Mouse (Mus musculus): ENCODE data around the gene Psmb6.
A peak's percentile ranks its signal among the peaks of the same experiment; 100 is the strongest.

The Psmb6 gene

DNA sequence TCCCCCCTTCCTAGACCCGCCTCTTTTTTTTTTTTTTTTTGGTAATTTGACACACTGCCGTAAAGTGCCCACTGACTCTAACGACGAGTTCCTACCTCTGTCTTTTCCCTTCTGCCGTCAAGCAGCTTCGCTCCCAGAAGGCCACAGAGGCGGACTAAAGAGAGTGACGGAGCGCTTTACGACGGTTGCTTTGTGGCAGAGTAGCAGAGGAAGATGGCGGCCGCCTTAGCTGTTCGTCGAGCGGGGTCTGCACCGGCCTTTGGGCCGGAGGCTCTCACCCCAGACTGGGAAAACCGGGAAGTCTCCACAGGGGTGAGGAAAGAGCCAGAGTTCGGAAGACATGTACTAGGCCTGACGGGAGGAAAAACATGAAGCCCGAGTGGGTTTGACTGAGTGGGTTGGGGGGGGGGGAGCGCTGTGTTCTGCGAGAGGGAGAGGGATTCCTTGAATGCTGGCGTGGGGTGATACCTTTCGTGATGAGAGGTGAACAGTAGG lies at the start of gene Psmb6:
Psmb6 (plus strand) TSS at position 184 of the 495 bp plus-strand sequence.
- DNase-seq (ENCODE audit: low read depth, low spot score), result peak; percentile 96

DNA sequence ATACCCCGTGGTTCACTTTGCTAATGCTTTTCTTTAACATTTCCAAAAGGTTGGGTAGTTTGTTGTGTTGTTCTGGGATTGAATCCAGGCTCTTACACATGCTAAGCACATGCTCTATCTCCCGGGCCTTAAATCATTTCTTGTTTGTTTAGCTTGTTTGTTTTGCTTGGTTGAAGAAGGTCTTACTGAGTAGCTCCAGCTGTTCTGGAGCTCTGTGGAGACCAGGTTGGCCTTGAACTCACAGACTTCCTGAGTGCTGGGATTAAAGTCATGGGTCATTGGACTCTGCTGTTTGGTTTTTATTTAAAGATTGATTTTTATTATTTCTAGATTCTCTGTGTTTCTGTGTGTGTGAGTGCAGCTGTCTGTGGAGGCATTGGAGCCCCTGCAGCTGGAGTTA lies 39.7 kb upstream of the Psmb6 start:
- DNase-seq (ENCODE audit: low read depth, low spot score), result no peak

DNA sequence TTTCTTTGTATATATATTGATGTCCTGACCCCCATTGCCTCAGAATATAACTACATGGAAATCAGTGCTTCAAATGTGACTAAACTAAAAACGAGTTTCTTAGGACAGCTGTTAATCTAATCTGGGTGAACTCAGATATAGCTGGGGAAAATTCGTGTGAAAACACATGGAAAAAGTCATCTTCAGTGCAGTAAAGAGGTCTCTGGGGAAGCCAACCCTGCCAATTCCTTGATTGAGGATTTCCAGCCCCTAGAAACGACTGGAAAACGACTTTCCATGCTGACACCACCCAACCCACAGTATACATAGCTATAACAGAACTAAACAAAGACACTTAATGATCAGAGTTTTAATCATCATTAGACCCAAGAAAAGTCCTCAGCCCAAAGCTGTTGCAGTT lies 37.4 kb upstream of the Psmb6 start:
- no peak for DNase-seq (ENCODE audit: low read depth, low spot score)

DNA sequence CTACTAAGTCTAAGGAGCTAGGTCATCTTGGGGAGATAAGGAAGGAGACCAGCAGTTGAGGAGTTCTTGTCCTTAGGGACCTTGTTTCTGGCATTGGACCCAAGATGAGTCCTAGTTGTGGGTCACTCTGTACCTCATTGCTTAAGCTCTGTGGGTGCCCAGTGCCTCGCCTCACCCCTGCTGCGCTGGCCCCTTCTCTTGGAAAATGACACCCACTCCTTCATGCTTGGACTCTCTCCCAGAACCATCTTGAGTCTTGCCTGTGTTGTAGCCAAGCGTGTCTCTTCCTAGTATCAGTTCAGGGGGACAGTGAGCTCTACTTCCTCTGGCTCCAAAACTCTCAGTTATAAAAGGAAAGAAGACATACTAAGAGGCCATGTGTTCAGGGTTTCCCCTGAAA lies 36.0 kb upstream of the Psmb6 start:
- no peak for DNase-seq (ENCODE audit: low read depth, low spot score)

DNA sequence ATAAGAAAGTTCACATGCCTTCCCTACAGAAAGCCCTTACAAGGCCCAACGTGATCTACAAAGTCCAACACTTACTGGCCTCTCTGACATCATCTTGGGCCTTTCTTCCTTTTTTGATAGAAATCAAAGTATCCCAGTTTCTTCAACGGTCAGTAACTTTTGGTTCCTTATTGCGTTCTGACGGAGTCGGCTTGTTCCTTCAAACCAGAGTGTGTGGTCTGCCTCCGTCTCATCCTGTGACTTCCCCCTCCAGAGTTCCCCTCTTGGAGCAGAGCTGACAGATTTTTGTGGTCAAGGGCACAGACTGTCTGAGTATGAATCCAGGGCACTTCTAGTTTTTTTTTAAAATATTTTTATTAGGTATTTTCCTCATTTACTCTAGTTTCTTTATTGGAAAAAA lies 35.5 kb upstream of the Psmb6 start:
- no peak for DNase-seq (ENCODE audit: low read depth, low spot score)

DNA sequence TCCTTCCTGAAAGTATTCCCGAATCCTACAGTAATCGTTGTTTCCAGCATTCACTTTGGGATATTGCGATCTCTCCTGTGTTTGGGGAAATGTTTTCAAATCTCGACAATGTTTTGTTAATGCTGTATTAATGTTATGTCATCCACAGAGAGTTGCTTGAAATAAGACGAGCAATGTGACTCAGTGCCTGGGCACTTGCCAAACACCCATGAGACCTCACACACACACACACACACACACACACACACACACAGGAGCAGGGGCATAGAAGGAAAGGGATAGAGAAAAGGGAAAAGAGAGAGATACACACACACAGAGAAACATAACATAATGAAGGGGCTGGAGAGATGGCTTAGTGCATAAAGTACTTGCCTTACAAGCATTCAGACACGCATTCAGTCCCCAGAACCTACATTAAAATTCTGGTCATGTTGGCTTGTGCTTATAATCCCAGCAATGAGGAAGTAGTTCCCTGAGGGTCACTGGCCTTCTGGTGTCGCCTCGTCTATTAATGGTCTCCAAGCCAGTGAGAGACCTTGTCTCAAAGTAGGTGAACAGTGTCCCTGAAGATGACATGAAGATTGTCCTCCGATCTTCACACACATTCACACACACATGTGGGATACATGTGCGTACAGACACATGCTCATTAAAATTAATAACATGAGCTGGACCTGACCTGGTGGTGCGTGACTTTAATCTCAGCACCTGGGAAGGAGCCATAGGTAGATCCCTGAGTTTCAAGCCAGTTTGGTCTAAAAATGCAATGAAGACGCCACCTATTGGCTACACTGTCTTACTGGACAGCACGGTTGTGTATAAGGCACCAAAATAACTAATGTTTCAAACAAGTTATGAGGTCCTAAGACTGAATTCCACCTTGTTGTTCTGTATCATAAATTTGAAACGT lies 25.3 kb upstream of the Psmb6 start:
- peak; percentile 36 for DNase-seq (ENCODE audit: low read depth, low spot score)

DNA sequence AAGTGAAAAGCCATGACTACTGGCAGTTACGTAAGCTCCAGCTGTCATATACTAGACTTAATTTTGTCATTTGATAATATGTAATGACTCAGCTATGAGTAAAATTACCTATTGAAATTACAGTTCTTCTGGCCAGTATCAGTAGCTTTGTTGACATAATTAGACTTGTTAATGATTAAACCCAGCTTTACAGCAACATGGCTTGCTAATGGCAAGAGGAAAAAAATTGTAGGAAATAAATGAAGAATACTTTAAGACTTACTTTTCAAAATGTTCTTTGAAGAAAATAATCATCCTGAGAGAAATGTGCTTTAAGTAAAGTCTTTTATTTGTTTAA lies 24.7 kb upstream of the Psmb6 start:
- DNase-seq (ENCODE audit: low read depth, low spot score), result no peak

DNA sequence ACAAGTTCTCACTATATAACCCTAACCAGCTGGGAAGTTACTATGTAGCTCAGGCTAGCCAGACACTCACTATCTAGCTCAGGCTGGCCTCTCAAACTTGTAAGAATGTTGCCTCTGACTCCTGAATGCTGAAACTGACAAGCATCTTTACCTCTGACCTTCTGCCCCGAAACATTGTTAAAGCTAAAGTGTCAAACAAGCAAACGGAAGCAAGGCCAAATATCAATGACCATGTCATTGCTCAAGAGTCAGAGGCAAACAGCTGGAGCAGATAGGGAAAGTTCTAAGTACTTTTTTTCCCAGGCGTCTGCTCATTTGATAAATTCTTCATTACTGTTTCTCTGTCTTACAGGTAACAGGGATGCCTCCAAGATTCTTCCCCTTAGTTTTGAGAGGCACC lies 23.1 kb upstream of the Psmb6 start:
- no peak for DNase-seq (ENCODE audit: low read depth, low spot score)

DNA sequence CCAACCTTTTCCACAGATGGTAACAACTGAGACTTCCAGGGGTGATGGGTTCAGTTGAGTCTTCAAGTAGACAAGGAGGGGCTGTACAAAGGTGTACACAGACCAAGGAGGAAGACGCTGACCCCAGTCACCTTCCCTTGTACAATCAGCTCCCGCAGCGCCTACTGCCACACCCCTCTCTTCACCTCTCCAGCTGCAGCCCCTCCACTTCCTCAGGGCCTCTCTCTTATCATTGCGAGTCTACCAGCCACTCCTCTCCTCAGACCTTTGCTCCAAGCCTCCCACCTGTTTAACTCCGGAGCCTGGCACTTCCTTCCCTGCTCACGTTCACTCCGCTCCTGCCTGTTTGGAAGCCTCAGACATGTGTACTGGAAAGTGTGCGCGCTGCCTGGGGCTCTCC lies 20.2 kb upstream of the Psmb6 start, which contains the start of gene Tm4sf5:
Tm4sf5 (plus strand) TSS at position 275 of the 400 bp plus-strand sequence.
- no peak for DNase-seq (ENCODE audit: low read depth, low spot score)

DNA sequence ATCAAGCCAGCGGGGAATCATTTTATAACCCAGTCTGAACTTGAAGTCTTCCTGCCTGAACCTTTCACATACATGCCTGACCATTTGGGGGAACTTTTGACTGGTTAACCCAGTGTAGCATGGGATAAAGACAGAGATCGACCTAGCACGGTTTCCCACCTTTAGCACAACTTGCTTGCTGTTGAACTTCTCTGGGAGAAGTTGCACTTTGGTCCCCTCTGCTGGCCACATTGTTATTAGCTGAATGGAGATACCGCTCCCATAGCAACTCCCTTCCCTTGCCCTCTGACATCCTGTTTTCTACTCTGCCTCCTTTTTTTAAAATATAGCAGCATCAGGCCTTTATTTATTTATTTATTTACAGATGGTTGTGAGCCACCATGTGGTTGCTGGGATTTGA lies 18.8 kb upstream of the Psmb6 start:
- DNase-seq (ENCODE audit: low read depth, low spot score), result peak; percentile 82

DNA sequence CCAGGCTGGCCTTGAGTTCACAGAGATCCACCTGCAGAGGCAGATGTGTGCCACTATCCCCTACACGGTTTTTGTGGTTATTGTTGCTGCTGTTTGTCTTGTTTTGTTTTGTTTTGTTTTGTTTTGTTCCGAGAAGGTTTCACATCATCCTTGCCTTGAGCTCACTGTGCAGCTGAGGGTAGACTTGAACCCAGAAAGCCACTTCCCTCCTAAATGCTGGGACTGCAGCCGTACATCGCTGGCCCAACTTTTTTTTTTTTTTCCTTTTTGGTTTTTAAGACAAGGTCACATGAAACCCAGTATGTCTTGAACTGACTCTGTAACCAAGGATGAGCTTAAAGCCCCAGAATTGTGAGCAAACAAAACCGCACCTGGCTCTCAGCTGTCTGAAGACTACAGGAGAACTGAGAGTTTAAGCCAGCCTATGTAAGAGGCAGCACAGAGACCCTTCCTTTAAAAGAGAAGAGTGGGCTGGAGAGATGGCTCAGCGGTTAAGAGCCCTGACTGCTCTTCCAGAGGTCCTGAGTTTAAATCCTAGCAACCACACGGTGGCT lies 18.1 kb upstream of the Psmb6 start:
- DNase-seq (ENCODE audit: low read depth, low spot score), result peak; percentile 74

DNA sequence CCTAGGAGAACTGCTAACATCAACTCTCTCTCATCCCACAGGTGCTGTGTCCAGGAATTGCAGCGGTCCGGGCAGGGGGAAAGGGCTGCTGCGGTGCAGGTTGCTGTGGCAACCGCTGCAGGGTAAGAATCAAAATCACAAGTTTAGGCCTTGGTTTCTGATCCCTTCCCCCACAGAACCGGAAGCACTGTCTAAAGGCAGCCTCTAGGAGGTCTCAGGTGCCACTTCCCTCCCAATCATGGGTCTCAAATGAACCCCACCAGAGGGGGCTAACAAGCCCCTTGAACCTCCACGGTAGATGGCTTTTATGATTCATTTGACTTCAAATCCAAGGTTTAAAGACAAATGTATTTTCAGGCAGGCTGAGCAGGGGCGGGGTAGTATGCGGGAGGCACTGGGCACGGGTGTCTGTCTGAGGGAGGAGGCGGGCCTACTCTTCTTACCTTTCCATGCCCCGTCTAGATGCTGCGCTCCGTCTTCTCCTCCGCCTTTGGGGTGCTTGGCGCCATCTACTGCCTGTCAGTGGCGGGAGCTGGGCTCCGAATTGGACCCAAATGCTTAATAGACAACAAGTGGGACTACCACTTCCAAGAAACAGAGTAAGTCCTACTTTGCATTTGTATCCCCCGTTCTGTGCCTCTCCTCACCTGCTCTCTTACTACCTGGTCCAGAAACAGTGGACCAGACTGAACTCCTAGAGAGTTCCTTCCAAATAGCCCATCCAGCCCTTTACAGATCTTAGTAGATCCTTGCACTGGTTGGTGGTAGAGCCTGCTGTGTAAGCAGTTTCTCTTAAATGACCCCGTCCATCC lies 15.2 kb upstream of the Psmb6 start:
- peak; percentile 64 for DNase-seq (ENCODE audit: low read depth, low spot score)

DNA sequence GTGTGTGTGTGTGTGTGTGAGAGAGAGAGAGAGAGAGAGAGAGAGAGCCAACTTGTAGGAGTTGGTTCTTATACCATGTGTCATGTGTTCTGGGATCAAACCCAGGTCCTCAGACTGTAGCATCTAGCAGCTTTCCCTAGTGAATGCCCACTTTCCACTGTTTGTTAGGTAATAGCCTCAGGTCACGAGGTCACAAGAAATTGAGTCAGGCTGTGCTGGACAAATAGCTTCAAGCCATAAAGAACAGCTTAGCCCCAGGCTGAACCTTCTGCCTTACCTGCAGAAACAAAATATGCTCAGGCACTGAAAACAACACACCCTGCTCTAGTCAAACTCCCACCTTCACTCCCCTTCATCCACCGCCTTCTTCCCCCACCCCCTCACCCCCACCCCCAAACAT lies 13.9 kb upstream of the Psmb6 start:
- no peak for DNase-seq (ENCODE audit: low read depth, low spot score)

DNA sequence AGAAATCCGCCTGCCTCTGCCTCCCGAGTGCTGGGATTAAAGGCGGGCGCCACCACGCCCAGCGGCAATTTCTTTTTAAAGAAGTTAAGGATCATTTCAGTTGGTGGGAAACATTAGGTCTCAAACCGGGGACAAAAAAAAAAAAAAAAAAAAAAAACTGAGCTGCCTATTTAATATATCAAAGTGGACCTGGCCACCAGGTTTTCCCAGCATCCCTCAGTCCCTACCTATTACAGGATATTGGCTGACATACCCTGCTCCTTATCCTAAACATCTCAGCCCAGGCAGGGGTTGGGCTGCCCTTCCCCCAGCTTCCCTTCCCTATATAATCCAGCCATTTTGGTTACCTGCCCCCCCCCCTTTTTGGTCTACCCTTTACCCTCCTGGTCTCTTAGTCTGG lies 13.3 kb upstream of the Psmb6 start:
- no peak for DNase-seq (ENCODE audit: low read depth, low spot score)

DNA sequence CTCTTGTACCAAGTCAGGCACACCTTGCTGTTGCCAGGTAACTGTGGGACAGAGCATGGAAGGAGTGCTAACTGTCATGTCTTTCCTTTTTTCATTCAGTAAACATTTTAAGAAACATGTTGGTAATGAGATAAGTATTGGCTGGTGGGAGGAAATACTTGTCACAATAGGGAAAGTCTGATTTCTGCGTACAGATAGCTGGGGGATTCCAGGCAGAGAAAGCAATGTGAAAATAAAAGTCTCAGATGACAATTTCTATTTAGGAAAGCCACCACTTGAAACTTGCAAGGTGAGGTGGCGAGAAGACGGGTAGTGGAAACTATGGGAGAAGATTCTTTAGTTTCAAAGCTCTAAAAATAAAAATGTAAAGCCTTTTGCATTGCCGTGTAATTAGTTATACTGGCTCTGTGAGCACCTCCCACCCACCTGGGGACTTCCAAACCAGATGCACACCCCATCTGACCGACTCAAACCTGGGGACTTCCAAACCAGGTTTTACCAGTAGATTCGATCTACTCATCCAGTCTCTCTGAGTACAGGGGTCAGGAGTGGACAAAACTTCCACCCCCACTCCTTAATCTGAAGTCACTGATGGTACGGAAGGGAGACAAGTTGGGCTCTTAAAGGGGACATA lies 12.3 kb upstream of the Psmb6 start:
- DNase-seq (ENCODE audit: low read depth, low spot score), result peak; percentile 68

DNA sequence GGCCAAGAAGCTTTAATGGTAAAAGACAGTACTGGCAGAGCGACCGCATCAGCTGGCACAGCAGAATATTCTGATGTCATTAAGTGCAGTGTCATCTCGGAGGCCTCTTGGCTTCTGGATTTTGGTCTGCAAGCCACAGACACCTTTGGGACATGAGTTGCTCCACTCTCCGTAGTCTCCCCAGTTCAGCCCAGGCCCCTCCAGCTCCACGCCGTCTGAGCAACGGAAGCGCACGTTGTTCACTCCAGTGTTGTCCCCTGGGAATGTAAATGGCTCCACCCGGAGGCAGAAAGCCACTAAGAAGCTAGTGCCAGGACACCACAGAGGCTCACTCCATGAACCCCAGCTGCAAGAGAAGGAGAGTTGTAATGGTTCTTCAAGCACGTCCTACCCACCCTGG lies 11.6 kb upstream of the Psmb6 start:
- DNase-seq (ENCODE audit: low read depth, low spot score), result peak; percentile 22

DNA sequence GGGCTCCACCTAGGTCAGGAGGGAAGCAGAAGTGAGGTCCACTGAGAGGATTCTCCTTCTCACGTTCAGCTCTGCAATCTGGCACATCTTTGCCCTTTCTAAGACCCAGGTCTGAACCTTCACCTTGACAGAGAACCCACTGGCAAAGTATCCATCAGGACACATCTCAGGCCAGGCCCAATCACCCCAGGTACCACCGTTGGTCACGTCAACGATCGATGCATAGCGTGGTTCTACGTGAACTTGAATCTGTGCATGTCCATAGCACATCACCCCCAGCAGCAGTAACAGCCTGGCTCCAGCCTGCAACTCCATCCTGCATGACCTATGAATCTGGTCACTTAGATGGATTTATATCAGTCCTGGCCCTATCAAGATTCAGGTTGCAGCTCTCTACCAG lies 10.9 kb upstream of the Psmb6 start, which contains the start of gene Vmo1:
Vmo1 (minus strand) TSS at position 329 of the 400 bp plus-strand sequence.
- DNase-seq (ENCODE audit: low read depth, low spot score), result no peak

DNA sequence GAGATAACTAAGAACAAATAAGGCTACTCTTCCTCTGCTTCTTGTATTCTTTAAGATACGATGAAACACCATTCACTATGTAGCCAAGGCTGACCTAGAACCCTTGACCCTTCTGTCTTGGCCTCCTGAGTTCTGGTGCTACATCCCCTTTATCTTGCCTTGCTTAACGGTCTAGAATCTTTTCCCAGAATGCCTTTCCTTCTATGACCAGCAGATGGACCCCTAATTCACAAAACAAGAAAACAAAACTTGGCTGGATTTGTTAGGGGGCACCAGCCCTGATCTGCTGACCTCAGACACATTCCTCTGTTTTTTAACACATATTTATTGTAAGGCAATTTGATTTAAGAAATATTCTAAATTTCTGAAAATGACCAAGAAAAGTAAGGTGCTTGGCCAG lies 8.8 kb upstream of the Psmb6 start:
- DNase-seq (ENCODE audit: low read depth, low spot score), result peak; percentile 75

DNA sequence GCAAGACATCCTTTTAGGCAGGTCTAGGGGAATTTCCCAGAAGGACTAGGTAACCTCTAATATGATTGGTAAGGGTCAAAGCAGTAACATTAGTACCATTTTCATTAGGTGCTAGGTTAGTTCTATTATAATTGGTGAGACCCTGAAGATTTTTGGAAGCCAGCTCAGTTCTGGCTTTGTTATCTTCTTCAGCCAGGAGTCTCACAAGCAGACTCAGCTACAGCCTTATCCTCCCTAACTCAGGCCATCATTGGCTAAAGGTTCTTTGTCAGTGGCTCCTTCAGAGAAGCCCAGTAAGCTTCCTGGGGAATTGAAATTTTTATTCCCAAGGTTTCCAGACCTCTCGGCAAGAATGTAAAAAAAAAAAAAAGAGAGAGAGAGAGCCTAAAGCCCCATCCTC lies 6.7 kb upstream of the Psmb6 start:
- no peak for DNase-seq (ENCODE audit: low read depth, low spot score)

DNA sequence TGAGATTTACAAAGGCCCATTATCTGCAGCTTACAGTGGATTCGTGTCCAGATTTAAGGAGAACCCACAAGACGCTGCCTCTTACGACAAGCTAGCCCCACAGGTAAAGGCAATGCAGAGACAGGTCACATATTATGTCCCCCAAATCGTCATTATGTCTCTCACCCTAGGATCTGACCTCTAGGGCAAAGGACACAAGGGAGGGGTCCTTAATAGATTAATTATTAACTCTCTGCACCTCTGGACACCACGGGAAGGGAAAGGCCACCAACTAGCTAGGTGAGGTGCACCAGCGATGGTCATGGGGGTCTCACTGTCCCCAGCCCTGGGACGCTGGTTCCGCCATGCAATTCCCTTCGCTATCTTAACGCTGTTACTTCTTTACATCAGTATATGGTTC lies 6.2 kb upstream of the Psmb6 start, which contains the start of gene Gltpd2:
Gltpd2 (plus strand) TSS at position 274 of the 400 bp plus-strand sequence.
- DNase-seq (ENCODE audit: low read depth, low spot score), result no peak

DNA sequence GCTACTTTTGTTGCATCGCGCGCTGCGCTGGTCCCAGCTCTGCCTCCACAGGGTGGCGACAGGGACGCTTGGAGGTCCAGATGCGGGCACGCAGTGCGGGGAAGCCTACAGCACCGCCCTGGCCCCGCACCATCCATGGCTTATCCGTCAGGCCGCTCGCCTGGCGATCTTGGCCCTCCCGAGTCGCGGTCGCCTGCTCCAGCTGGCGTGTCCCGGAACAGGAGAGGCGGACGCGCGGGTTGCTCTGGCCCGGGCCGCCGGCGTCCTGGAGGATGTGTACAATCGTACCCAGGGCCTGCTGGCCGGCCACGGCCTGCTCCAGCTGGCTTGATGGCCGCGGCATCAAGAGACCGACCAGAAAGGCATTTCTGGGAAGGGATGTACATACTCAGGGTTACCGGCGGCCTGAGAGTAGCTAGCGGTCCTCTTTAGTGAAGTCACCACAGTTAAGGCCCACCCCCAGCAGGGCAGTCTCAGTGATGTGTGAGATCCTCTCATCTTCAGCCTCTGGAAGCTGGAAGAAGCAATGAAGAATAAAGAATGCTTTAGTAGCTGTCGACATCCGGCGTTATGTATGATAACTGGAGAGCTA lies 4.9 kb upstream of the Psmb6 start:
- no peak for DNase-seq (ENCODE audit: low read depth, low spot score)

All from A20 (cell line).